Mouse (Mus musculus) megakaryocyte-erythroid progenitor cell, adult 5-6 weeks (primary cell): ENCODE results near the gene Myl9. TPM values are rescaled to one million over a fixed set of nuclear protein-coding genes. Genes with fewer than 3 reads are reported as not detected.
"Not testable (repeated sequence)": the region's sequence is repeated elsewhere in the genome, so short reads cannot be mapped to it uniquely, and the experiment has no call there.

ENCODE experiments used
- ATAC-seq: replicated peaks from 2 replicates; pipeline ENCODE4 v1.8.0; 2016; ENCODE audit warnings: mild to moderate bottlenecking, inconsistent platforms; ENCODE audit not compliant: severe bottlenecking, poor library complexity, low FRiP score, low TSS enrichment
- total RNA-seq, 2 experiments: library from RNA; stranded (forward) in 1 of 2; stranded (reverse) in 1 of 2; fragments of 200-1000, 215-1000 nt in 1 of 2; fragments of >200 nt in 1 of 2; fragmentation: Nextera tagmentation in 1 of 2; gene quantifications; 2 replicates each; pipeline ENCODE4 v1.2.3; 2014 to 2017

The Myl9 gene
- total RNA-seq, 2 experiments from 2014 or later = not detected

DNA sequence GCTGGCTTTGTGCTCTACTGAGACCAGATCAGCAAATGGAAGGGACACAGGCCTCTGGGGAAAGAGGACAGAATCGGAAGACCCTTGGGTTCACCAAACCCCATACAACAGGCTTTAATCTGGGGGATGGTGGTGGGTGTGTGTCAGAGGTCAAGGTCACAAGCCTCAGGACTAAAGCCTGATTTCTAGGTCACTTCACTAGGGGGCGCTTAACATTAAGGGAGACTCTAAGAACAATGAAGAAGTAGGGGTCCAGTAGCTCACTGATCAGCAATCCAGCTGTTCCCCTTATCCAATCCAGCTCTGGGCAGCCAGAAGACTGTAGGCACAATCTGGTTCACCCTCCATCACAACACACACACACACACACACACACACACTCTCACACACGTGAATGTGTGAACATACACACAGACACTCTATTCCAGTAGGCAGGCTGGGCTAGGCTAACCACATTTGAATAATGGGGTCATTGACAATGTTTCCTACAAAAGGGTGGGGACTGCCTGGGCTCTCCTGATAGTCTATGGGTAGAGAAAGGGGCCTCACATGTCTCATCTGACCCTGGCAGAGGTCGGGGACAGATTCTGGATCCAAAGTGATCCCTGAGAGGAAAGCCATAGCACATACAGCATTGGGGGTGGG is 6.7 kb downstream of the Myl9 start:
- peak; percentile 37 for ATAC-seq

- ATAC-seq = peak; percentile 22
These were observed 7.5 kb downstream of the Myl9 start for GRCm38 (mm10) chr2:156782481-156783348.

GRCm38 (mm10) chr2:156783349-156783728 is 8.1 kb downstream of the Myl9 start:
- ATAC-seq = peak; percentile 86

- no peak for ATAC-seq
These were observed 8.9 kb downstream of the Myl9 start for GRCm38 (mm10) chr2:156784016-156784585.

DNA sequence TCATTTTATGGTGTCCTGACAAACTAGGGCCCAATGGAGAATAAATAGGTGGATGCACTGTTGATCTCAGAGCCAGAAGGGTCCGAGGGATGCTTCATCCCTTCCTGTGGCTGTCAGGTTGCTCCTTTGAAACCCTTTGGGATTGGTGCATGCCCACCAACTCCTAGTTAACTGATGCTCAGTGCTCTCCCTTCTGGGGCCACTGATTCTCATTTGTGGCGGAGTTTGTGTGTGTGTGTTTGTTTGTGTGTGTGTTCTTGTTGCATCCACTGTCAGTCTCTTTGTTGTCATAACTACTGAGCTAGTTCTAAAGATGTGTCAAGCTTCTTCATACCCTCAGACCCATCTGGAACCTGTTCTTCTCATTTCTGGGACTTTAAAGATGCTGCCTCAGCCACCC is 9.7 kb downstream of the Myl9 start:
- no peak for ATAC-seq

DNA sequence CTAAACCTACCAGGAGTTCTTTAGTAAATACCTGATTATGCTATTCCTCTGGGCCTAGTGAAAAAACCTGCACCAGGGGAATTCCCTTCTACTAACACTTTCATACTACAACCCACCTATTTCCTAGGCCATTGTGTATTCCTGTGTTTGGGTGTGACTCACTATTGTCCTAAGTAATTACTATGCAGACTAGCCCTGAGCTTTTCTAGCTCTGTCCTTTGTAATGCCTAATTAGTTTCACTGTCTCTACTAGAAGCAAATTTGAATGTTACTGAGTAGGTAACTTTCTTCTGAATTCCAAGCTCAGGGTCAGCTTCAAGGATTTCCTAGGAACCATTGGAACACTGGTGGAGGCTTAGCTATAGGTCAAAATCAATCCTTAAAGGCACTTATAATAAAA is 11.1 kb downstream of the Myl9 start:
- ATAC-seq = not testable (repeated sequence)

- ATAC-seq = no peak
These were observed 12.0 kb downstream of the Myl9 start for GRCm38 (mm10) chr2:156787090-156787775.

- no peak for ATAC-seq
These were observed 12.5 kb downstream of the Myl9 start for GRCm38 (mm10) chr2:156787776-156788105.

DNA sequence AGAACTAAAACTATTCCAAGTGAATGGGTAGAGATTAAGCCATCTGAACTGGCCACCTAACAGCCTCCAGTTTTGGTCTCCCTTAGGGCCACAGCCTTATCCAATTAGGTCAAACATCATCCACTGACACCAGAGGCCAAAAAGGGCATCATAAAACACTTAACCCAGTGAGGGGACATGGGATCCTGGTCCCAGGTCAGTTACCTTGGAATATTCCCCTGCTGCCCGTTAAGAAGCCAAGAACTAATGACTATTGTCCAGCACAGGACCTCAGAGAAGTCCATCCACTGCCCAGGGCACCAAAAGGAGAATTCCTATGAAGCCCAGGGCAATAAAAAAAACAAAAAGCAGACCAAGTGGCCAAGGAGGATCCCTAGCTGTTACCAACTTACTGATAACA is 13.6 kb downstream of the Myl9 start:
- ATAC-seq = no peak

DNA sequence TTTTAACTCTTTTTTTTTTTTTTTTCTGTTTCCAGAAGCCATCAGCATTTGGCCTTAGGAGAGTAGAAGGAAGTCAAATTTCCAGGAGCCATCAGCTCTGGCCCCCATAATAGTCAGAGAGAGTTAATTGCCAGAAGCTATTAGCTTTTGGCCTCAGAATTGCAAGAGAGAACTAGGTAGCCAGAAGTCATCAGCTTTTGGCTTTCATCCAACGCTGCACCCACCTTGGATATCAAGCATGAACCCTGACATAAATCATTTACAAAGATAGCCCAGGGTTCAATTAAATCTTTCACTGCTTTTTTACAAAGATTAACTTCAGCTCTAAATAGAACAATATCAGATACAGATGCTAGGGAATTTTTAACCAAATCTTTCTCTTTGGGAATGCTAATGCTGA is 23.3 kb downstream of the Myl9 start:
- ATAC-seq = no peak

DNA sequence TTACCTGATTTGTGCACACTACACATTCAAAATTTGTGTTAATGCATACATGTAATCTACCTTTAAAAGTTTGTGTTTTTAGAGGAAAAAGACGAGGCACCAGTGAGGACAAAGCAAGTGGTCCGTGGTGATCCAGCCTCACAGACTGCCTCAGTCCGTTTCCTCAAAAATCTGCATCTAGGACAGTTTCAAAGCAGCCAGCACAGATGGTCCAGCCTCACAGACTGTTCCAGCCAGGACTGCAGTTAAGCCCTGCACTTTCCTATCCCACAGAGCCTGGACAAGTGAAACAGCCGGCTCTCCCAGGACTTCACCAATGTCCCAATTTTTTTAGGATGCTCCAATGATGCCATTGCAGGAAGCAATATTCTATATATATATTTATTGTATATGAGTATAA is 25.8 kb downstream of the Myl9 start:
- no peak for ATAC-seq

DNA sequence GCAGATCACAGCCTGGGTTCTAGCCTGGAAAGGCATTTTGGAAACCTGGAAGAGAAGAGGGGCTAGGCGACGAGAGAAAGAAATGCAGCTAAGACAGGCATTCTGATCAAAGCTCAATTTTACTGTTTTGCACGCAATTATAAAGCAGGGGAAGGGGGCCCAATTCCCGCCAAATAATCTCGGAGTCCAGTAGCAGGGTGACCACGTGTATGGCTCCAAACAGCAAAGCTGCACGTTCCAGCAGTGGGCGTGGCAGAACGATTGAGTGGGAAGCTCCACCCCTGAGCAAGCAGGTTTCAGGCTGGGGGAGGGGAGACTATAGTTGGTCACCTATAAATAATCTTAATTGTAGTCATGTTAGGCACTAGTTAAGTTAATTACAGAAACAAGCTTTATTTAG is 26.9 kb downstream of the Myl9 start:
- ATAC-seq = not testable (repeated sequence)

GRCm38 (mm10) chr2:156803698-156804372 is 28.6 kb downstream of the Myl9 start:
- ATAC-seq = peak; percentile 83

DNA sequence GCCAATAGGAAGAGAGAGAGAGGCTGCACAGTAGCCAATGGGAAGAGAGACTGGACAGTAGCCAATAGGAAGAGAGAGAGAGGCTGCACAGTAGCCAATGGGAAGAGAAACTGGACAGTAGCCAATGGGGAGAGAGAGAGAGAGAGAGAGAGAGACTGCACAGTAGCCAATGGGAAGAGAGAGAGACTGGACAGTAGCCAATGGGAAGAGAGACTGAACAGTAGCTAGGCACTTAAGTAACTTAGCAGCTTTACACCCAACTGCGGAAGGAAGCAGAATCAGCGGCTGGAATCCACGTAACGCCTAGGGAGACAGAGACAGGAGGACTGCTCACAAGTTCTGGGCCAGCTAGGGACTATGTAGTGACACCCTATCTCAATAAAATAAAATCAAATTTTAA is 29.4 kb downstream of the Myl9 start:
- 0 out of 2 replicates have a peak, but pooled peaks have one; percentile 29 for ATAC-seq

GRCm38 (mm10) chr2:156806886-156807285 is 31.7 kb downstream of the Myl9 start:
- ATAC-seq = no peak

DNA sequence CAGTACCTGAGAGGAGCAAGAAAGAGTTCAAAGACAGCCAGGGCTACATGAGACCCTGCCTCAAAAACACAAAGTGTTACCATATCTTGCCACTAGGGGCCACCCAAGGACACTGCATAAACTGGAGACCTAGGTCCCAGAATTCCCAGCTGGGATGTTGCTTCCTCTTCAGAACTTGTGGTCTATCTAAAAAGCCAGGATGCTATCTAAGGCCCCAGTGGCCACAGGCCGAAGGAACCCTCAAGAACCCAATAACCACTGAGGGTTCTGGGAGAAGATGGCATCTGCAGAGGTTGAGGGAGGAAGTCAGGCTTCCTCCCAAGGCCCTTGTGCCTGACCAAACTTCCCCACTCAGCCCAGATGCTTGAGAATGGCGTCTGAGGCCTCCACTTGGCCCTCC is 34.4 kb downstream of the Myl9 start:
- peak; percentile 48 for ATAC-seq

- no peak for ATAC-seq
These were observed 35.5 kb downstream of the Myl9 start for GRCm38 (mm10) chr2:156810716-156811115.

- no peak for ATAC-seq
These were observed 36.3 kb downstream of the Myl9 start for GRCm38 (mm10) chr2:156811556-156811955.

- ATAC-seq = no peak
These were observed 39.2 kb downstream of the Myl9 start for GRCm38 (mm10) chr2:156814344-156814801.

DNA sequence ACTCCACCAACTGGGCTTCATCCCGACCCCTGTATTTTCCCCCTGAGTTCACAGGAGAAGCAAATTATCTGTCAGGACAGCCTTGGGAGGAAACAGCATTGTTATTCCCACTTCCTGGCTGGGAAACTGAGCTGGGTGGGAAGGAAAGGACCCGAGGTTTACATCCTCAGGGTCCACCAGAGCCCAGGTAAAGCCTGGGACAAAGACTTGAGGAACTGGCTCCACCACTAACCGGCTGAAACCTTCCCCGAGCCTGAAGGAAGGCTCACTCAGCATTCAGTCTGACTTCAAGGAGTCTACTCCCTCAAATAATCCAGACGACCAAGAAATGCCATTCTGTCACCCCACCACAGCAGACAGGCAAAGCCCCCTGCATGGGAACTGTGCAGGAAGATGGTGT is 39.7 kb downstream of the Myl9 start:
- no peak for ATAC-seq
